Mouse (Mus musculus) kidney, adult 2 months (tissue): ENCODE measurements at regions not wholly inside any gene's neighbourhood (a gene's known extent, or its start where the extent isn't known, plus 50 kb on each side); places are given as distances from the start of the nearest gene placed in this dataset.

Experiments
- CTCF ChIP-seq: fragments of 200-500 bp; conservative IDR thresholded peaks from 2 replicates; pipeline ENCODE4 v1.5.1; 2011; ENCODE audit warnings: low read depth, mild to moderate bottlenecking, control low read depth, low read length, moderate library complexity, mixed read lengths; ENCODE audit not compliant: insufficient read depth, insufficient read length
- POLR2A ChIP-seq: fragments of 200-500 bp; IDR thresholded peaks from one replicate; pipeline ENCODE4 v1.6.1; 2011; ENCODE audit warnings: low read depth, low read length, control low read depth

GRCm38 (mm10) chr17:14524426-14525236 lies 169.4 kb downstream of the Thbs2 start:
- TF ChIP-seq CTCF (no peak), POLR2A (no peak)
